Mouse (Mus musculus): ENCODE results near the gene Fam174b. TPM values are rescaled to one million over a fixed set of nuclear protein-coding genes. Genes with fewer than 3 reads are reported as not detected.

The Fam174b gene
- 4.4 and 7.1 TPM in 2 replicates for total RNA-seq (2014; fragmentation: Nextera tagmentation)
- 12.3 and 13.7 TPM in 2 replicates for total RNA-seq (2017)

DNA sequence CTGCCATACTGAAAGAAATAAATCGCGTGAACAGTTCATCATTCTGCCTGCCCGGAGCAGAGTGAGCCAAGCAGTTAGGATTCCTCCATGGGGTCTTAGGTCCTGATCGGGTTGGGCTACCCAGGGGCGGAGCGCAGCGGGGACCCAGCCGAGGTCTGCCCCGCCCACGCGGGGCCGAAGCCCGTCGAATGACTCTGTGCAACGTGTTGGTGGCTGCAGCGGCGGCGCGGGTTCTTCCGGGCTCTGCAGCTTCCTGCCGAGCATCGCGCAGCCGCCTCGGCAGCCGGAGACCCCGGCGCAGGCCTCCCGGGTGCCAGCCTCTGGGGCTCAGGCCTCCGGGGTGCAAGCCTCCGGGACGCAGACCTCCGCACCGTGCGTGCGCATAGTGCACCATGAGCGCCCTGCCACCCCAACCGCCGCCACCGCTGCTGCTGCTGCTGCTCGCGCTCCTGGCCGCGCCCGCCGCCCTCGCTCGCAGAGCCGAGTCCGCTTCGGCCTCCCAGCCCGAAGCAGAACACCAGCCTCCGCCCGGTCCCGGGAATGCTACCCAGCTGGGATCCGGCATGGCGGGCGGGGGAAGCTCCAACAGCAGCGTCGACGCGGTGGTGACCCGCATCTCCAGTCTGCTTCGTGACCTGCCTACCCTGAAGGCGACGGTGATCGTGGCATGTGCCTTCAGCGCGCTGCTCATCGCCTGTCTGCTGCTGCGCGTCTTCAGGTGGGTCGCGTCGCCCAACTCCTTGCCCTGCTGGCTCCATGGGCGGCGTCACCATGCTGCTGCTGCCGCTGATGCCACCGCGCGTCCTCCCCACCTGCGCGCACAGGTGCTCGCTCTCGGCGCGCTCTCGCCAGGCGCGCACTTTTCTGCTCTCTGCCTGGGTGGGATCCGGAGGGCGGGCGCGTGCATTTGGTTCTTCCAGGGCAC is at the start of gene Fam174b:
Fam174b (plus strand) TSS at position 192 of the 925 bp plus-strand sequence.
- ATAC-seq (replicated peaks; ENCODE audit: low FRiP score, low TSS enrichment, poor library complexity, severe bottlenecking), result peak; percentile 62

DNA sequence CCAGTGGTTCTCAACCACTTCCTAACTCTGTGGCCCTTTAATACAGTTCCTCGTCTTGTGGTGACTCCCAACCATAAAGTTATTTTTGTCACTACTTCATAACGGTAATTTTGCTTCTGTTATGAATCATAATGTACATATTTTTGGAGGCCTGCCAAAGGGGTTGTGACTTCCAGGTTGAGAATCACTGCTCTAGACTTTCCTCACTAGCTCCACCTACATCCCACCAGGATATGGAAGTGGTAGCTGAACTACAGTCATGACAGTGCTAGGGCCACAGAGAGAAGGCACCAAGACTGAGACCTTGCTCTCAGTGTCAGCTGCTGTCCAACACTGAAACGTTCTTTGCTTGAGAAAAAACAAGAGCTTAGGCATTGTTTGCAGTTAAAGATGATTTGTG is 43.0 kb upstream of the Fam174b start:
- no peak for ATAC-seq (replicated peaks; ENCODE audit: low FRiP score, low TSS enrichment, poor library complexity, severe bottlenecking)

- ATAC-seq (replicated peaks; ENCODE audit: low FRiP score, low TSS enrichment, poor library complexity, severe bottlenecking), result no peak
Observed at GRCm38 (mm10) chr7:73704305-73704704, 35.8 kb upstream of the Fam174b start.

GRCm38 (mm10) chr7:73713506-73713905 is 26.6 kb upstream of the Fam174b start:
- no peak for ATAC-seq (replicated peaks; ENCODE audit: low FRiP score, low TSS enrichment, poor library complexity, severe bottlenecking)

GRCm38 (mm10) chr7:73715928-73716749 is 24.0 kb upstream of the Fam174b start:
- ATAC-seq (replicated peaks; ENCODE audit: low FRiP score, low TSS enrichment, poor library complexity, severe bottlenecking), result no peak

GRCm38 (mm10) chr7:73716841-73717240 is 23.3 kb upstream of the Fam174b start:
- no peak for ATAC-seq (replicated peaks; ENCODE audit: low FRiP score, low TSS enrichment, poor library complexity, severe bottlenecking)

- ATAC-seq (replicated peaks; ENCODE audit: low FRiP score, low TSS enrichment, poor library complexity, severe bottlenecking), result no peak
Observed at GRCm38 (mm10) chr7:73718031-73718430, 22.1 kb upstream of the Fam174b start.

GRCm38 (mm10) chr7:73718497-73719007 is 21.6 kb upstream of the Fam174b start:
- ATAC-seq (replicated peaks; ENCODE audit: low FRiP score, low TSS enrichment, poor library complexity, severe bottlenecking), result no peak

GRCm38 (mm10) chr7:73721046-73721445 is 19.1 kb upstream of the Fam174b start:
- no peak for ATAC-seq (replicated peaks; ENCODE audit: low FRiP score, low TSS enrichment, poor library complexity, severe bottlenecking)

- ATAC-seq (replicated peaks; ENCODE audit: low FRiP score, low TSS enrichment, poor library complexity, severe bottlenecking), result no peak
Observed at GRCm38 (mm10) chr7:73721764-73722163, 18.3 kb upstream of the Fam174b start.

GRCm38 (mm10) chr7:73729913-73730312 is 10.2 kb upstream of the Fam174b start:
- no peak for ATAC-seq (replicated peaks; ENCODE audit: low FRiP score, low TSS enrichment, poor library complexity, severe bottlenecking)

GRCm38 (mm10) chr7:73730430-73731022 is 9.6 kb upstream of the Fam174b start:
- ATAC-seq (replicated peaks; ENCODE audit: low FRiP score, low TSS enrichment, poor library complexity, severe bottlenecking), result no peak

- no peak for ATAC-seq (replicated peaks; ENCODE audit: low FRiP score, low TSS enrichment, poor library complexity, severe bottlenecking)
Observed at GRCm38 (mm10) chr7:73736046-73736445, 4.1 kb upstream of the Fam174b start.

DNA sequence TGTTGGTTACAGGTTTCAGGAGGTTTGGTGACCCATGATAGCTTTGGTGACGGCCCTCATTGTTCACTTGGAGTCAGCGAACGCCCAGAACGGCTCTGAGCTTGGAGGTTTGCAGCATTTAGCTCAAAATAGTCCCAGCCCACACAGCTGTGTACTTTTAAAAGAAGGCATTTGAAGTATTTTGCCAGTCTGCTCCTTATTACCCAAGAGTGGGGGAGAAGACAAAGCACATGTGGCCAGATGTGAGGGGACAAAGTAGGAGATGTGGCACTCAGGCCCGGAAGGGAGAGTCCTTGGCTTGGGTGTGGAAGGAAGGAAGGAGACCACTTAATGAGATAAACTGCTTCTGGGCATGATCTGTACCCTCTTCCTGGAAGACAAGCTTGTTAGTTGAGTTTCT is 1.3 kb downstream of the Fam174b start:
- ATAC-seq (replicated peaks; ENCODE audit: low FRiP score, low TSS enrichment, poor library complexity, severe bottlenecking), result no peak

DNA sequence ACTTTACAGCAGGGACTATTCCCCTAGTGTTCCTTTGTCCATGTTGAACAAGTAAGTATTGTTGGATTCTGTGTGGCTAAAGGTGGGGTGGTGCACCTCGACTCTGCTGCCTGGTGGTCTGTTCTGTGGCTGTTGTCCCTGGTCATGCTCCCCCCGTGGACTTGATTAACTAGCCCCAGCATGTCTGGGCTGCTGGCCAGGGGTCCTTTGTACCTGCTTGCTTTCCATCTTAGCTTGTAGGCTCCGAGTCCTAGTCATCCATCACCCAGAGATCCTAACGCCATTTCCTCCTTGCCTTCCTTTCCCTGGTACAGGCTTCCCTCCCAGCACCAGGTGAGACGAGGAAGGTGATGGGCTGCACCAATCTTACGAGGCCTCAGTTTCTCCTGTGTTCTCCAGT is 1.7 kb downstream of the Fam174b start:
- no peak for ATAC-seq (replicated peaks; ENCODE audit: low FRiP score, low TSS enrichment, poor library complexity, severe bottlenecking)

DNA sequence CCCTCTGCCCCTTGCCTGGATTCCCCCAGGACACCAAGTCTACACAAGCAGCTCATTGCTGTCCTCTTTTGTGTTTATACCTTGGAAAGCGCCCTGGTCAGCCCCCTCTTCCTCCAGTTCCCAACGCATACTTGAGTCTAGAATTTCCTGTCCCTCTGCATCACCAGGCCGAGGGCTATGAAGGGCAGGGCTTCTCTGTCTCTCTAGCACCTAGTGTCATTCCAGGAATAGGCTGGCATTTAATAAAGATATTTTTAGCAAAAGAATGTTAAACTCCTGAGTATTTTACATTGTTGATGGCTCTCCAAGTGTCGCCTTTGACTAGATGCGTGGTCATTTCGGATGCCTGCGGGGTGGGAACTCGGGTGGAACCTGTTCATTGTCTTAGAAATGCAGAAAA is 3.0 kb downstream of the Fam174b start:
- no peak for ATAC-seq (replicated peaks; ENCODE audit: low FRiP score, low TSS enrichment, poor library complexity, severe bottlenecking)

DNA sequence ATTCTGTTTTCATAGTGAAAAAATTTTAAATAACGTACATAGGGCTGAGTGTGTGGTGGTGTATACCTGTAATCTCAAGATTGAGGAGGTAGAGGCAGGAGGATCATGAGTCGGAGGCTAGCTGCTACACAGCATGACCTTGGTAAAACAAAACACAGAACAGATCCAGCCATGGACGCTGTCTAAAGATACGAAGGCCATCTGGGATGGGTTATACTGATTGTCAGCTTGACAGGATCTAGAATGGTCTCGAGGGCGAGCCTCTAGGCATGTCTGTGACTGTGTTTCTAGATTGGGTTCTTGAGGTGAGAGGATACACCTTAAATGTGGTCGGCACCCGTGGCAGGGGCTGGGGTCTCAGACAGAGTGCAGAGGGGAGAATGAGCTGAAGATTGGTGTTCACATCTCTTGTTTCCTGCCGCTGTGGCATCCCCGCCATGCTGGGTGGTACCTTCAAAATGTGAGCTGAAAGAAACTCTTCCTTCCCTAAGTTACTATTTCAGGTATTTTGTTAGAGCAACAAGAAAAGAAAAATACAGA is 3.8 kb downstream of the Fam174b start:
- ATAC-seq (replicated peaks; ENCODE audit: low FRiP score, low TSS enrichment, poor library complexity, severe bottlenecking), result no peak

DNA sequence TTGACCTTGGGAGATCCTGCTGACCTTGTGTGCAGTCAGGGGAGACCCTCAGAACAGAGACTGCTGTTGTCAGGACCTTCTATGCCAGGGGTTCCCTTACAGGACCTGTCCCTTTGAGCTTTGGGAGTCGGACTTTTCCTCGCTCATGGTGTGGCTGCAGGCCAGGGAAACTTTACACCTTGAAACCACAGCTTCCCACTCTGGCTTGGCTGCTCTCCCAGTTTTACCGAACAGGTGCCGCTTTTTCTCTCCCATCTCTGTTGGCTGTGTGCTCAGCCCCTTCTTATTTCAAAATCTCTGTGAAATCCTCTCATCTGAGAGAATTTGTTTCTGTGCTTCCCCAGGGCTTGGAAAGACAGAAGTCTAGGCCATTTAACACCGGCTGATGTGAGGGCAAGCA is 5.8 kb downstream of the Fam174b start:
- ATAC-seq (replicated peaks; ENCODE audit: low FRiP score, low TSS enrichment, poor library complexity, severe bottlenecking), result no peak

DNA sequence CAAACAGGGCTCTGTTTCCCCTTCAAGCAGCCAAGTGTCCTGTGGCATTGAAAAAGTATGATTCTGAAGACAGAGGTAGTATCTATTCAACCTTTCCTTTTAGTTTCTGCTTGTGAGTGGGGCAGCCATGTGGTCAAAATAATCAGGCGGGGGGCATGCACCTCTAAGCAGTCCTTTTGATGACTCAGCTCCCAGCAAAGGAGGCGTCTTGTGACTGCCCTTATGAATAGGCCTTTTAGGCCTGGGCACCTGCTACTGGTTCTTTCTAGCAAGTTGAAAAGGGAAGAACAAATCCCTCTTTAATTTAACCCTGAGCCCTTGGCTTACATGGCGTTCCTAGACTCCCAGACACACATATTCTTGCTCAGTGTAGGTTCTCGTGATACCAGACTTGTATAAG is 6.7 kb downstream of the Fam174b start:
- ATAC-seq (replicated peaks; ENCODE audit: low FRiP score, low TSS enrichment, poor library complexity, severe bottlenecking), result no peak

GRCm38 (mm10) chr7:73747531-73747930 is 7.4 kb downstream of the Fam174b start:
- no peak for ATAC-seq (replicated peaks; ENCODE audit: low FRiP score, low TSS enrichment, poor library complexity, severe bottlenecking)

Measured in megakaryocyte-erythroid progenitor cell, adult 5-6 weeks (primary cell).